Mouse (Mus musculus) splenic B cell, adult 2 months (primary cell): ENCODE measurements around the gene Abhd14b.
A peak's percentile ranks its signal among the peaks of the same experiment; 100 is the strongest.

Experiments
- DNase-seq: peaks from one replicate; pipeline ENCODE4 v3.0.0-alpha.2; 2011; ENCODE audit warnings: low read depth, low spot score
- H3K27me3 ChIP-seq: 2 replicates; pipeline ENCODE4 v1.6.1; 2012; ENCODE audit warnings: mild to moderate bottlenecking, low read length, moderate library complexity, mixed read lengths; ENCODE audit not compliant: control insufficient read depth, poor library complexity, insufficient read depth, severe bottlenecking
- H3K36me3 ChIP-seq: 2 replicates; pipeline ENCODE4 v1.6.1; 2012; ENCODE audit warnings: mild to moderate bottlenecking, low read length, moderate library complexity, mixed read lengths; ENCODE audit not compliant: control insufficient read depth, poor library complexity, insufficient read depth, severe bottlenecking

Gene Abhd14b

DNA sequence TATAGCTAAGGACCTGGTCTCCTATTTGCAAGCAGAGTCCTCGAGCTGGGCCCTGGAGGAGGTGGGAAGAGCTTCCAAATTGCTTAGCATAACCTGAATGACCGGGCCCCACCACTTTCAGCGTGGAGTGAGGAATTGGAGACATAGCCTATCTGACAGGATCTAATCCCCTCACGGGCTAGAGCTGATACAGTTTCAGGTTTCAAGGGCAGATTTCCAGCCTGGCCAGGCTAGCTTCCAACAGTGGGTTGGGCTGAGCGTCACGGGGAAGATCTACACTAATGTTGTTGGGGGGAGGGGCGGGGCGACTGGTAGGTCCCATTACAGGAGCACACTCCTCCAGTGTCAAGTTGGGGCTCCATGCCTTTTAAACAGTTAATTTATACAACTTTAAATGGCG lies 3.4 kb downstream of the Abhd14b start:
- DNase-seq: no peak
- H3K27me3 ChIP-seq: peaks cover under 1% of the 10 kb centered on the region; the same call in 1 of the 2 replicates
- no peaks in the 10 kb centered on the region for H3K36me3 ChIP-seq

DNA sequence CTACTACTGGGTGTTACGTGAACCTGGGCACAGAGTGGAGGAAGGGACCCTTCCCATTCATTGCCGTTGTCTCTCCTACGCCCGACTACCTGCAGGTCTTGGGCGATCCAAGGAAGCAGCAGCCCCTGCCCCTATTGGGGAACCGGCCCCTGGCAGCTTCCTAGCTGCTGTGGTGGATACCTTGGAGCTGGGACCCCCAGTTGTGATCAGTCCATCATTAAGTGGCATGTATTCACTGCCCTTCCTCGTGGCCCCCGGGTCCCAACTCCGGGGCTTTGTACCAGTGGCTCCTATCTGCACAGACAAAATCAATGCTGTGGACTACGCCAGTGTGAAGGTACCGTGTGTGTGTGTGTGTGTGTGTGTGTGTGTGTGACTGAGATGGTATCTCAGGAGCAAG lies 4.0 kb downstream of the Abhd14b start:
- no peak for DNase-seq
- peaks cover 2% of the 10 kb centered on the region; the same call in 1 of the 2 replicates for H3K27me3 ChIP-seq
- no peaks in the 10 kb centered on the region for H3K36me3 ChIP-seq

DNA sequence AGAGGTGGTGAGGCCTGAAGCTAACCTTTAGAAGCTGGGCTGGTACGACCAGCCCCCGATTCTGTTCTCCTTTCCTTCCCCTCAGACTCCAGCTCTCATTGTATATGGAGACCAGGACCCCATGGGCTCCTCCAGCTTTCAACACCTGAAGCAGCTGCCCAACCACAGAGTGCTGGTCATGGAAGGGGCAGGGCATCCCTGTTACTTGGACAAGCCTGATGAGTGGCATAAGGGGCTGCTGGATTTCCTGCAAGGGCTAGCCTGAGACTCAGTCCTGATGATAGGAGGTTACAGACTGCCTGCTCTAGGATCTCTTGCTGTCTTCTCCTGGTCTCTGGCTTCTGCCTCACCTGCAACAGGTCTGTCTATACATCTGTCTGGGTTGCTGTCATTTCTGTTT lies 4.6 kb downstream of the Abhd14b start:
- no peaks in the 10 kb centered on the region for H3K36me3 ChIP-seq
- DNase-seq: no peak
- H3K27me3 ChIP-seq: peaks cover 2% of the 10 kb centered on the region; the same call in 1 of the 2 replicates

DNA sequence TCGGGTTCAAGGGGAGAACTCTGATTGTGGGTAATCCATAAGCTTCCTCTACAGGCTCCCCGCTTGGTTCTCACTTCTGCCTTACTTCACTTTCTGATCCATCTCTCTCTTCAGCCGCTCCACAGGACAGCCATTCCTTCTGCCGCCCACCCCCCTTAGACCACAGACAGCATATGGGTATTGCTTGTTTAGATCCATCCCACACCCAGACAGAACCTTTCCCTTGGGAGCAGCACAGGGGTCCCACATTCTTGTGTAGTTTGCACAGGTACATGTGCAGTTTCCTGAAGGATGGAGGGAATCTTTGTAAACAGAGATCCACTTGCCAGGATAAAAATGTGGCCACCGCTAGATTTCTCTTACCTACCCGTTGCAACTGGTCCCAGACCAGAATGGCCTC lies 5.1 kb downstream of the Abhd14b start:
- Histone ChIP-seq H3K36me3 (no peaks in the 10 kb centered on the region), H3K27me3 (peaks cover 2% of the 10 kb centered on the region; the same call in 1 of the 2 replicates)
- no peak for DNase-seq

DNA sequence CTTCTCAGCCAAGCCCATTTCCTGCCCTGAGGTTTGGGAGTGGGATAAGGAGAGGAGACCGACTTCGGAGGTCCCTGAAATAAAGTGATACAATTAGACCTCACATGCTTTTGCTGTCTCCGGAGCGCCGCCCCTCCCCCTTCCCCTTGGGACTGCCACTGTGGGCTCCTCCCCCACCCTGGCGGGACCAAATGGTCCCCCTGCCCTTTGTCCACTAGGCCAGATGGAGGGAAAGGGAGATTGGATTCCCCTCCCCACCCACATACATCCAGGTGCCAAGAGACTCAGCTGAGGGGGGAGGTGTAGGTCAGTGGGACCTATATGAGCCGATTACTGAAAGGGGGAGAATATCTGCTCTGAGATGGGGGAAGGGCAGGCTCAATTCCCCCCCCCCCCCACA lies 5.6 kb downstream of the Abhd14b start:
- DNase-seq: no peak
- H3K36me3 ChIP-seq: no peaks in the 10 kb centered on the region
- peaks cover 2% of the 10 kb centered on the region; the same call in 1 of the 2 replicates for H3K27me3 ChIP-seq

DNA sequence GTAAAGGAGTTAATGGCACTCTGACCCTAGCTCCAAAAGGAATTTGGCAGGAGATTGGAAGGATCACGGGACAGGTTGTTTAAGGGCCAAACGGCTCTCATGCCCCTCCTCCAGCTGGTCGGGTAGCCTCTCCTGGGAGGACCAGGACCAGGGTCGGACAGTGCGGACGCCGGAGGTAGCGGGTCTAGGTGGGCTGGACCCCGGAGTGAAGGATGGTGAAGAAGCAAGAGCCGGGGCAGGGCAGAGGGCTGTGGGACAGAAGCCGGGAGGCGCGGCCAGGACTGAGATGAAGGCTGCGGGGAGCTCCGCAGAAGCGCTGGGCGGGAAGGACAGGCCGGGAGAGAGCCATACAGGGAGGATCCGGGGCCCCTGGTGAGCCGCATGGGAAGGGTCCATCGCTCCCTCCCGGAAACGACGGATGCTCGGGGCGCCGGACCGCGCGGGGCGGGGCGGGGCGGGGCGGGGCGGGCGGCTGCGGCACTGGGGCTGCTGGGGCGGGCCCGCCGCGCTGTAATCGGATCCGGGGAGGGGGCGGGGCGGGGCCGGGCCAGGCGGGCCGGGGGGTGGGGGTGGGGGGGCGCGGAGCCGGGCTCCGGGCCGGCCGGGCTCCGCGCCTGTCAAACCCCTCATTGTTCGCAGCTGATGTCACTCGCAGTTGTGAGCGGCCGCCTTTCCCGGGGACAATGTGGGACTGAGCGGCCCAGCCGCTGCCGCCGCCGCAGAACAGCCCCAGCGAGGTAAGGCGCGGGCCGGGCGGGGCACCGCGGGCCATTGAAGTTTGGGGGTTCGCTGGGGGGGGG lies 6.2 kb downstream of the Abhd14b start, which contains the start of gene Pcbp4:
Gene Pcbp4 (plus strand): TSS at position 21 of the 800 bp plus-strand sequence.
- Histone ChIP-seq H3K36me3 (no peaks in the 10 kb centered on the region), H3K27me3 (peaks cover 2% of the 10 kb centered on the region; the same call in 1 of the 2 replicates)
- DNase-seq: peak; percentile 42

DNA sequence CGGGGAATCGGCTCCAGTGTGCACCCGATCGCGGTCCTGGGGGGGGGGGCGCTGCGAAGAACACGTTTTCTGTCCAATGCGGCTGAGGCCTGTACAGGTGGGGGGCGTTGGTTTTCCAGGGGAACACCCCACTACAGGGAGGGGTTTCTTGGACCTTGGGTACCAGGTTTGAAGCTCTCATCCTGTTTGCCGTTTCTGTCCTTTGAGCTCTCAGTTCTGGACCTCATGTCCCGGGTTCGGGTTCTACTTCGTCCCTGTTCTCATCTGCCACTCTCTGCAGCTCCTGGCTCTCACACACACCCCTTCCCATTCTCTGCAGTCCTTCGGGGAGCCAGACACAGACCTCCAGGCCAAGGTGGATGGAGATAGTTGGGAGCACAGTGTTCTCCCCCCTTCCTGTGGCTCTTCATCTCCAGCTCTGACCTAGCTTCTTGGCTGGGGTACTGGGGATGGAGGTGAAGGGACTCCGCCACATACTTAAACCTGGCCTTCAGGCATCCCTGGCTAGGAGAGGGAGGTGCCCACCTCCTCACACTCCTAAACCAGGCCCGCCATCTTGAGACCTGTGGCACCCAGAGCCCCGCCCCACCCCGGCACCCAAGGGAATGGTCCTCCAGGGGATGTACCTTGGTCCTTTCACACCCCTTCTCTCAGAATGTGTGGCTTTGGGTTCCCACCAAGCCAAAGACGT lies 7.0 kb downstream of the Abhd14b start:
- no peak for DNase-seq
- Histone ChIP-seq H3K27me3 (peaks cover 2% of the 10 kb centered on the region; the same call in 1 of the 2 replicates), H3K36me3 (no peaks in the 10 kb centered on the region)

DNA sequence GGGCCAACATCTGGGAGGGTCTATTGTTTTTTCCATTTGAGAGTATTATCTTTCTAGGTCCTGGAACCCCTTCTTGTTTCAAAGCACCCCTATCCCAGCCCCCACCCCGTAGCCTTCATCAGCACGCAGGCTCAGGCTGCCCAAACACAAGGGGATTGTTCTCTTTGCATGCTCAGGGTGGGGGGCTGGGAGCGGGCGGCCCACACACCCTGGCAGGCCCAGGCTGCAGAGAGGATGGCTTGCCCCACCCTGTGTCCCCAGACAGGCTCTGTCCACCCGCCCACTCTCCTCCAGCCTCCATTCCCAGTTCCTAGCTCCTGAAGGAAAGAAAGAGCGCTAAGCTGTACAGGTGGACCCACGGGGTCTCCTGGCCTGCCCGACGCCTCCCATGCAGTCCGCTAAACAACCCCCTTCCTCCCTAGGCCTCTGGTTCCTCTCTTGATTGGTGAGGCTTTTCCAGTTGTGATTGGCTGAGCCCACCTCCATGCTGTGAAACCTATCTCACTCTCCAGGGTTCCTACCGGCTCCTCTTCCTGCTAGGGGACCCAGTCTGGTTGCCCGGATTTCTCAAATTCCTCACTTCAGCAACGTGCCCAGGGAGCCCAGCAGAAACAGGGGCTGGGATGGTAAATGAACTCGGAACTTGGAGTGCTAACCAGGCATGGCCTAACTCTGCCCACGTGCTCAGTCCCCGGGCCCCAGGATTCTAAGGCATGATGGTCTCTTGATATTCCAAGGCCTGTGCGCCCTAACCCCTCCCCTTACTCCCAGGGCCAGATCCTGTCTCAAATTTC lies 7.8 kb downstream of the Abhd14b start:
- DNase-seq: no peak
- H3K36me3 ChIP-seq: no peaks in the 10 kb centered on the region
- peaks cover 2% of the 10 kb centered on the region; the same call in 1 of the 2 replicates for H3K27me3 ChIP-seq

DNA sequence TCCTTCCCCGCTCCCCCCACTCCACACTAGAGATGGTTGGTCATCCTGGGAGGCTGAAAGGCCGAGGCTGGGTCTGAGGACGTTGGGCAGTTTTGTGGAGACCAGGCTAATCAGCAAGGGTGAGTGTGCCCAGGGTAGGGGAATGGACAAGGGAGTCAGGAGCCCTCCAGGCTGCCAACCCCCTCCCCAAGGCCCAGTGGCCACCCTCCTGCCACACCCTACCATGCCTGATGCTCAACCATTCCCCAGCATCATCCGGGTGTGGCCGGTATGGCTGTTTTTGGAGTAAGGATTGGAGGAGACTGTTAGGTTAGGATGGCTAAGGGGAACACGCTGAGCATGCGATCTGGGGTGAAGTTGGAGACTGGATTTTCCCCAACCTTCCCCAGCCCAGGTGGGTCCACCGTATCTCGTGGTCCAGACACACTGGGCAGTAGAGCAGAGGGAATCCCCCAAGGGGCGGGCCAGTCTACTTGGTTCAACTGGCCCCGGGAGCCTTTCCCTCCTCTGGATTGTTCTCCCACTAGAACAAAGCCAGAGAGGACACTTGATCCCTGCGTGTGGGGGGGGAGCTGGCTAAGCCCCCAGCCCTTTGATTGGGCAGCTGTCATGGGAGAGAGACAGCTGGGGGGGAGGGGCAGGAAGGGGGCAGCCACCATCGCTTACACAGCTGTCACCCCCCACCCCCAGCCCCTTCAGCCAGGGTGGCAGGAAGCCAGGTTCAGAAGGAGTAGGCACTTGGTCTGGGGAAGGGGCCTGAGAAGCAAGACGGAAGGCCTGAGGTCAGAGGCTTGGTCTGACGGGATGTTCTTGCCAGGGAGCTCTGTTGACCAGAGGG lies 9.3 kb downstream of the Abhd14b start:
- Histone ChIP-seq H3K36me3 (no peaks in the 10 kb centered on the region), H3K27me3 (peaks cover 2% of the 10 kb centered on the region; the same call in 1 of the 2 replicates)
- DNase-seq: no peak

DNA sequence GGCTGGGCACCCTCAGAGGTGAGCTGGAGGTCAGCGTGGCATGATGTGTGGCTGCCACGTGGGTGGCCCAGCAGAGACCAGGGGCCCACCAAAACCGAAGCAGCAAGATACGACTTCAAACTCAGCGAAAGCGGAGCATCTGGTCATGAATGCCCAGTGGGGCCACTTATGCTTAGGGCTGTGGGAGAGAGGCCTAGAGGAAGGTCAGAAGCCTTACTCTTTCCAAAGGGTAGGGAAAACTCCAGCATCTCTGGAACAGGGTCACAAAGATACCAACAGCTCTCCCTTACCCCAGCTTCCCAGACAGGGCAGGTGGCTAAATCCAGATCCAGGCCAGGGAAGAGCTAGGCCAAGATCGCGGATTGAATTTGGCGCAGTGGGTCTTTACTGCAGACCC lies 9.9 kb downstream of the Abhd14b start:
- DNase-seq: no peak
- Histone ChIP-seq H3K27me3 (peaks cover 2% of the 10 kb centered on the region; the same call in 1 of the 2 replicates), H3K36me3 (no peaks in the 10 kb centered on the region)

DNA sequence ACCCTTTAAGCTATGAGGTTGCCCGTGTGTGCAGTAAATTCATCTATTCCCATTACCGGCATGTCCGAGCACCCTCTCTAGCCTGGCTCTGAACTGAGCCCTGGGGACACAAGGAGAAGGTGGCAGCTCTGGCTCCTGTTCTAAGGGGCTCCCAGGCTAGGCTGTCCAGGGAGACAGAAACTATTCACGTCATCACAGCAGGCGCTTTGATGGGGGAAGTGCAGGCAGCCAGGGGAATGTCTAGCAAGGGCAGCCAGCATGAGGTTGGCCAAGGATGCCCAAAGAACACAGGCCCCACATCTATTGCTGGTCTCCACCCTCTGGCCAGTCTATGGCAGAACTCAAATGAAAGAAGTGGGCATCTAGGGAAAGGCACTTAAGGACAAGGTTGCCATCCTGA lies 10.7 kb downstream of the Abhd14b start:
- no peaks in the 10 kb centered on the region for H3K36me3 ChIP-seq
- peaks cover 2% of the 10 kb centered on the region; the same call in 1 of the 2 replicates for H3K27me3 ChIP-seq
- no peak for DNase-seq

DNA sequence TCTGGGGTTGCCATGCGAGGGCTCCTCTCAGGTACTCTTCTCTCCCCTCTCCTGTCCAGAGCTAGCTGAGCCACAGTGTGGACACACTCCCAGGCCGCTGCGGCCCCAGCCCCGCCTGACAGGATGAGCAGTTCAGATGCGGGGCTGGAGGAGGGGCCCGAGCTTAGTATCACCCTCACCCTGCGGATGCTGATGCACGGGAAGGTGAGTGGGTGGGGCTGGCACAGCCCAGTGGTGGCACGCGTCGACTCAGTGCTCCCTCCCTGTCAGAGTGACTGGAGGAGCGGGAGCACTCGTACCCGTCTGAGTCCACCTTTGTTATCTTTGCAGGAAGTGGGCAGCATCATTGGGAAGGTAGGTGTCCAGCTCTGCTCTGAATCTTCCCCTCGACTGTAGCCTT lies 12.7 kb downstream of the Abhd14b start:
- DNase-seq: no peak

DNA sequence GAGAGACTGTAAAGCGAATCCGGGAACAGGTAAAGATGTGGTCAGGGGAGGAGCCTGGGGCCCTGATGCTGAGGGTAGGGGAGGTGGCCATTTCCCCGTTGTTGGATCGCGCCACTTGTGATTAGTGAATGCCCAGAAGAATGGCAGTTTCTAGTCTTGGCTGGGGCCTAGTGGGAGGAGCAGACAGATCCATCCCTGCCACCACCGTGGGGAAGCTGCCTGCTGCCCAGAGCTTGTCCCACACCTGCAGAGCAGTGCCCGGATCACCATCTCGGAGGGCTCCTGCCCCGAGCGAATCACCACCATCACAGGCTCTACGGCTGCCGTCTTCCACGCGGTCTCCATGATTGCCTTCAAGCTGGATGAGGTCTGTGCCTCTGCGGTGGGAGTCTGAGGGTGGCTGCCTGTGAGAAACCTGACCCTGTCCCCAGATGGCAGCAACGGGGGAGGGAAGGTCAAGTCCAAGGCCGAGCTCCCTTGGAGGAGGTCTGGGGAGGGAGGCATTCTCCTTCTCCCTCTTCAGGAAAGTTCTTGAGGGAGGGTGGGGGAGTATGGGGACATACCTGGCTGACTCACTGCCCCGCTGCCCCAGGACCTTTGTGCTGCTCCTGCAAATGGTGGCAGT lies 13.3 kb downstream of the Abhd14b start:
- no peak for DNase-seq
- no peaks in the 10 kb centered on the region for H3K36me3 ChIP-seq
- peaks cover 2% of the 10 kb centered on the region; the same call in 1 of the 2 replicates for H3K27me3 ChIP-seq

More for the DNA sequence above, 12.7 kb downstream of the Abhd14b start:
- Histone ChIP-seq H3K27me3 (peaks cover 2% of the 10 kb centered on the region; the same call in 1 of the 2 replicates), H3K36me3 (no peaks in the 10 kb centered on the region)
